Mouse (Mus musculus) v-Abl transformed pro-B cells (cell line): ENCODE measurements at regions not wholly inside any gene's neighbourhood (a gene's known extent, or its start where the extent isn't known, plus 50 kb on each side); places are given as distances from the start of the nearest gene placed in this dataset.
"Not testable (repeated sequence)": the region's sequence is repeated elsewhere in the genome, so short reads cannot be mapped to it uniquely, and the experiment has no call there.

Experiments
- in situ Hi-C, 2 experiments: fragments of 400-800 bp; cut with MboI; formaldehyde crosslinking; loops; one replicate each; pipeline ENCODE4 v1.15.1; 2025; ENCODE audit not compliant: unreplicated experiment in 2 of 2

DNA sequence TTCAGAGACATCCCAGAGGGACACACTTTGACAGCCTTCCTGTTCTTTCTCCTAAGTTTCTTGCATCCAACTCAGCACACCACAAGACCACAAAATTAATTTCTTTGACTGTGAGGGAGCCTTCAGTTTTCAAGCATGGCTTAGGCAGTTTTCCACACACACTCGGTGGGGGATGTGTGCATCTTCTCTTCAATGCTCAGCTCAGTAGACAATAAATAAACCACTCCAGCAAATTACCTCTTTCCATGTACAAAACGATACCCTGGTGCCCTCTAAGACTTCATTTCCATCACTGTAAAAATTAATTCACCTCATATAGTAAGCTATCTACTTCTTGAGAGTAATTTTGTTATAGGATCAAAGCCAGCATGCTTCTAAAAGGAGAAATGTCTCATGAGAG, 184.6 kb downstream of the Samd5 start:
- in situ Hi-C loops = no loop called here

DNA sequence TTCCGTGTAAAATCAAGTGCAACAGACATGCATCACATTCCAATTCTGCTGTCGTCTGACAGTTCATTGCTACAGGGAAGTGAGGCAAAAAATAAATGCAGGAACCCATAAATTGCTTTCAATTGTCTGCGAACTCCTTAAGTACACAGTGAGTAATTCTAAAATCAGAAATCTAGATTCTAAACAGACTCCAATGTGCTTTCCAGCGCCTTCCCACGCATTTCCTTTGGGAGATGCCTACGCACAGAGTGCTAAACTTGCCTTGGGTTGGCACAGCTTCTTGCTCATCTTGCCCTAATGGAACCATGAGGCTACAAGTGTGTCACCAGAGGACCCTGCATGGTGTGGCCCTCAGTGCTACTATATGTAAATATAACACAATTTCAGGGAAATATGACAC, 212.6 kb downstream of the Samd5 start:
- in situ Hi-C loops = no loop called here

DNA sequence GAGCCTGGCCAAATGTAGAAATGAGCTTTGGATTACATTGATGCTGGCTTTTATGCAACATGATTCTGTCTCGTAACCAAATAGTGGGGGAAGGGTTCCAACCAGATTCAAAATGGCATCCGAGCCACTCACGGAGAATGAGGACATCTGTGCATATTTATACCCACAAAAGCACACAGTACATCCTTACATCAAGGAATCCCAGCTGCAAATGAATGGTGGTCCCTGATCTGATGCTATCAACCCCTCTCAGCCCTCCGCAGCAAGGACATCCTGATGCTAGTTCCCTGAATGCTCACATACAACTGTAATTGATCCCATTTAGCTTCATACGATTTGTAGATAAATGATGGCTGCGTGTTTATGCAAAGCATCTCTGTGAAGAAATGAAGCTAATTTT, 215.9 kb downstream of the Samd5 start:
- in situ Hi-C loops = no loop called here

DNA sequence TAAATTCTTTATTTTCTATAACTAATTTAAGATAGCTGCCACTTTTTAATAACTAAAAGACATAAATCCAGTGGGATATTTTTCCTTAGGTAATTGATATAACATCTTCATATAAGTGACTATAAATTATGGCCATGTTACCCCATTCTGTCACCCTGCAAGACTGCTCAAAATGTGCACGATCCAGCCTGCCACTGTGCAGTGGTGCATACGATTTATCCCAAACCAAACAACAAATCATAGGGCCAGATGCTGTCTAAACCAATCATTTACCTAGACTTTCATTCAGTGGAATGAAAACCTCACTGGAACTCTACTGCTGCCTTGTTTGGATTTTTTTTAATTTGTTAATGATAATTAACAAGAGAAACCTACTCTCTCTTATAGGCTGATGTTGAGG, 216.5 kb downstream of the Samd5 start:
- in situ Hi-C loops = no loop called here

DNA sequence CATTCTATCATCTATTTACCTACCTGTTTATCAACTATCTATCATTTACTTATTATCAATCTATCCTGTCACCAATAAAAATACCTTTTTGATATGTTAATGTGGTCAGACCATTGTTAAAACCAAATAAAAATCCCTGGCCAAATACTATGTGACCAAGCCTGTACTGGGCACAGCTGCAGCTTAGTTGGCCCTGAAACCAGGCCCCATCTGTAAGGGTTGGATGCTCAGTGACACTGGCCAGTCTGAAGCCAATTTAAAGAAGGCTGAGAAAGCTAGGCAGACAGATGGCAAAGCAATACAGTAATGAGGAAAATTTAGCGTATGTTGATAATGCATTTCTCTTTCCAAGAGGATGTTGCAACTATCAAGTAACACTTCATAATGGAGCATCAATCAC, 217.8 kb downstream of the Samd5 start:
- in situ Hi-C loops = no loop called here

DNA sequence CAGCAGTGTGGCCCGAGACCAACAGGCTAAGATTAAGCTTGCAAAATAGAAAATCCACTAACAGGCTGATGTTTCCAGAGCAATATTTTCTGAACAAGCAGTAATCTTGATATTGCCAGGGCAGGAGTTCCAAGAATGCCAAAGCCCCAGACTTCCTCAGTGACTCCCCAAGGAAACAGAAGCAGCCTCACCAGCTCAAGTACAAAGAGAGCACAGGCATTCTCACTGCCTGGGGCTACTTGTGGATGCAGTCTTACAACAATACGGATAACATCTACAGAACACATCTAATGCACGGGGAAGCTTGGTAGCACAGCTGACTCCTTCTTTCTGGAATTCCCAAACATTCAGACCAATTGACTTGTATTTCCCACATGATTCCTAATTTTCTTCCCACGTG, 235.9 kb downstream of the Samd5 start:
- in situ Hi-C loops = no loop called here

DNA sequence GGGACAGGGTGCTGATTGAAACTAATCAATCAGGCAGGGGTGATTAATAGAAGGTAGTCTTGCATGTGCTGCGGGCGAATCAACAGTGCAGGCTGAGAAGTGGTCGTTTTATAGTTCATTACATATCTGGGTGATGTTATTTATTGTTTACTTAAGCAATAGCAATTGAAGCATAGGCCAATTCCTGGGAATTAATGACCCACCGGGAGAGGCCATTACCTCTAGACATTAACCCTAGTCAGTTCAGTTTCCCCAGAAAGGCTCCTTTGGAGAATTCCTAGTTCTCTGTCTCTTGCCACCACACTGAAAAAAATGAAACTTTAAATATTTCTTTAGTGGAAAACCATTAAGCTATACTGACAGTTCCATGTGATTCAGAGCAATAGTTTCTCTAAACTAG, 236.6 kb downstream of the Samd5 start:
- in situ Hi-C loops = no loop called here

DNA sequence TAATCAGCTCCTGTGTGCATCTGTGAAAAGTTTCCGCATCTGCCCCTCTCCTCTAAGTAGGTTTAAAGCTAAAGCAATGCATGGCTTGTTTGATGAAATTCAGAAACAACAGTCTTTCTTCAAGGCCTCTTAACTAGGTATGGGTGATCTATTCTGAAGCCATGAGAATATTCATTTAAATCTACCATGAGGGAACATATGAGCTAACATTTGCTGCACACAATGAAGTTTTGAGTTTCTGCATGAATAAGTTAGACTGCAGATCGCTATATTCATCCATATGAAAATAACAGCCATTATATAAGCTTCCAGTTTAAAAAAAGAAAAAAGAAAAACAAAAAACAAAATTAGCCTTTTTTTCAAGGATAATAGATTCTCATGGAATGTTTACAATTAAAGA, 245.9 kb downstream of the Samd5 start:
- in situ Hi-C loops = no loop called here

DNA sequence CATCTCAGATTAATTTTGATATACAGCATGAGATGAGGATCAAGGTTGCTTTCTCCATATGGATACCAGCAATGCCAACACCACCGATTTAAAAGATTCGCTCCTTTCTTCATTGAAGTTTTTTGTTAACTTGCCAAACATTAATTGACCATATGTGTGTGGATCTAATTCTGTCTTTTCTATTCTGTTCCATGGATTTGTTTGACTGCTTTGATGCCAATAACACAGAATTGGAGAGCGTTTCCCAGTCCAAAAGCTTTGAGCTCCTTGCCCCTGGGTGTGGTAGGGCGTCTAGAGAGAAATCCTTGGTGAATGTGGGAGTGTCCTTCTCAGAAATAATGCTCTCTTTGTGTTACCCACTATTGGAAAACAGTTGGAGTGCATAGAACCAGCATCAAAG, 254.3 kb downstream of the Samd5 start:
- in situ Hi-C loops = no loop called here

DNA sequence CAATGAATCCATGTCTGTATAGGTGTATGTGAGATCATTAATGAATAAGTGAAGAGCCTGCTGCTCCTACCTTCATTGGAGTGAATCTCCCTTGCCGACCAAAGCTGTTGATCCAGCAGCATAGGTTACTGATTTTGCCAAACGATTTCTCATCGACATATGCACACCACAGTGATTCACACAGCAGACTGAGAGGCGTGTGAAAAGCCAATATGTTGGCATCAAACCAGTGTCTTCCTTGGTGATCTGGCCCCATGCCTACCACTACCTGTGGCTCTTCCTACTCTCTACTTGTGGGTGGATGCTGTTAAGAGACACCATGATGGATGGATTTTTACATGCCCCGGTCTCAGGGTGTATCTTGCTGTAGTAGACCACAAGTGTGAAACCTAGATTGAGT, 258.3 kb downstream of the Samd5 start:
- in situ Hi-C loops = no loop called here

DNA sequence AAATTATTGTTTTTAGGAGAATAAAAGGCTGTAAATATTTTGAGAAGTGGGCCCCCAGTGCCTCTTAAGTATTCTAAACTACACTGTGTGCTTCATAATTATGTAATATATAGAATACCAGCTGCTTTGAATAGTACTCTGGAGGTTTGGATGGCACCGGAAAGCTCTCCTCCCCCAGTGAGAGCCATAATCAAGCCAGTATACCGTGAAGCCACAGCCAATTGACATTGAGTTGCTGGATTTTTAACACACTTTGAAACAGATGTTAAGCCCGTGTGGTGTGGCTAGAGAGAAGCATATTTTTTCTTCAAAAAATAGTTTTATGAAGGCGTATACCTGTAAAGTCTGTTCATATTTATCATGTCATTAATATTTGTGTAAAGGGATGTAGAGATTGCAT, 268.9 kb downstream of the Samd5 start:
- in situ Hi-C loops = no loop called here

DNA sequence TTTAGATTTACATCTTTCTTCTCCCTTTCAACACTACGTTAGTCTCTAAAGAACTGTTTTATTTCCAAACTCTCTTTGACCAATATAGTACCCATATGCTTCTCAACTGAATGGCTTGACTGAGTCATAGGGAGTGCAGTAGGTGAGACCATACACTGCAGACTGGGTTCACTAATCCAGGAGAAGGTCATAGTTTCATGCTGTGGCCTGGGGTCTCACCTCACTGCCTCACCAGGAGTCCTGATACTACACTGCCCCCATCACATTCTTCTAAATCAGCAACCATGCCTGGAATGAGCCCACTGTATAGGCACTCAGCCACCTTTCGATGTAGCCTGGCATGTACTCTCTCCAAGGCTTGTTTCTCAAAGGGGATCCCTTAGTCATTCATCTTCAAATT, 269.6 kb downstream of the Samd5 start:
- in situ Hi-C loops = no loop called here

DNA sequence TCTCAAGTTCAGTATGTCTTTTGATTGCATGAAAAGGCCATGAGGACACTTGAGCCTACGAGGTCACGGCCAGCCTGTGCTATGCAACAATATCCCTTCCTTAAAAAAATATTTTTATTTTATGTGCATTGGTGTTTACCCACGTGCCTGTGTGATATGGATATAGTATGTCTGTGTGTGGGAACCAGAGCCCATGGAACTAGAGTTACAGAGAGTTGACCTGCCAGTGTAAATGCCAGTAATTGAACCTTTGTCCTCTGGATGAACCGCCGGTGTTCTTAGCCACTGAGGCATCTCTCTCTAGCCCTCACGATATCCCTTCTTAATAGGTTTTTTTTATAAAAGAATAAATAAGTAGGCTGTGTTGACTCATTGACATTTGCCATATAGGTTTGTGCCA, 270.0 kb downstream of the Samd5 start:
- in situ Hi-C loops = no loop called here

DNA sequence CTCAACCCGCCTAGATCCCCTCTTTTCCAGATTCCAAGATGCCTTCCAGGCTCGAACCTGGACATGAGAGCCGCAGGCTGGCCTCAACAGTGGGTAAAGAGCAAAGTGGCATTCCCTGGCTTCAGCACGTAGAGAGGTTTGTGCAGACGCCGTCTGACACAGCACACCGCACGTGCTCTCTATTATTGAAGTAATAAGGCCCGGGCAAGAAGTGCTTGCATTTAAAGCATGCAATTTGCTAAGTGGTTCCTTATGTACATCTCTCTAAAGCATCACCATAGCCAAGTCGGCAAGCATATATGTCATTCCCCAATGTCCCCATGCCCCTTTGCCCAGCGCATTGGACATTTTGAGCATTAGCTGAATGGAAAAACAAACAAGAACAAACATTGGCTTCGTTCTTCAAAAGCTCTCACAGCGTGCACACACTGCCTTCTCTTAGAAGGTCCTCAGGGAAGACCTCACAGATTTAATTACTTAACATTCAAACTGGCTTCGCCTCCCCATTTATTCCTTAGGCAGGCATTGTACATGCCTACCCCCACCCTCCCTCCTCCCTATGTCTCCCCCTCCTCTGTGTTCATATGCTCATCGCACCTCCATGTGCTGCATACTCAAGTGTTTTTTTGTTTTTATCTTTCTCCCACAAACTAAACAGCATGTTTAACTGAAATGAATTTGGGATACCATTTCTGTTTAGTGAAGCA, 273.9 kb downstream of the Samd5 start:
- in situ Hi-C loops = no loop called here

DNA sequence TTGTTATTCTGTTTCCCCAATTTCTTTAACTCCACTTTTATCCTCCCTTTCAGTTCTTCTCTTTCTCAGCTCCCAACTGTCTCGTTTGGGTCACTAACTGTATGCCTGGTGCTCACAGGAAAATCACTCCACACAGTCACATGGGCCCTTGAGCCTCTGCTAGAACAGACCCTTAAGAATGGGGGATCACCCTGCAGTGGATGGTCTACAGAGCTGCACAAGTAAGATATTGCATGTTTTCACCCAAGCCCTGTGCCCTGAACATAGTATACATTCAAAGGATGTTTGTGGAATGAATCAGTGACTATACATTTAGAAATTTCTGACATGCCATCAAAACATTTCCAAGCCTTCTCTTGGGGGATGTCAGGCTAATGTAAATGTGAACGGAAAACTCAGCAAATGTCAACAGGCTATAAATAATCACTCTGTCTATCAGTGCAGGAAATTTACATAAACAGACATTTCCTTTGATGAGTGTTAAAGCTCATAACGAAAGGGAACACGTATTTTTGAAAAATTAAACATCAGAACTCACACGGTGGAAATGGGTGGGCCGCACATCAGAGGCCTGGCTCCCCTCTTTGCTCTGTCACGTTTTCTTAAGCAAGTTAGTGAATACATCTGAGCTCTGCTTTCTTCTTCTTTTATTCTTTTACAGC, 297.4 kb downstream of the Samd5 start:
- in situ Hi-C loops = no loop called here

DNA sequence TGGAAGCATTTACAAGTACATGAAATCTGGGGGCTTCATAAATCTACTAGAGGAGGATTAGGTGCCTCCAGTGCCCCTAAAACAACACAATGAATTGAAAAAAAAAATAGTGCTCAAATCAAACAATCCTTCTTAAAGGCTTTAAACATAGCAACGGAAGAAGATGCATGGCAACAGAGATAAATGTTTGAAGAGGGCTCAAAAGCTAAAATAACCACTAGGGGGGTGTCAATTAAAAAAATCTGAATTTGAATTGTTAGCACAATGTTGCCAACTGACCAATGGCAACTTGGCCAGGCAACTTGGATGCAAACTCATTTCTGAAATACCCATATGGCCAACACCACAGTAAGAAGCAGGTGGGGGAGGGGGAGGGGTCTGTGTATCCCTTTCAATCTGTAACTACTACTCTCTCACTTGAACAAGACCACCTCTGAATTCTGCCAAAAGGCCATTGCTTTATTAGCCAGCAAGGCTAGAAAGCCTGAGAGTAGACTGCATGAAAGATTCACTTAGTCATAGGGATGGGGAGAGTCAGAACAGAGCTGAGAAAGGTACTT, 312.6 kb downstream of the Samd5 start:
- in situ Hi-C loops = no loop called here

DNA sequence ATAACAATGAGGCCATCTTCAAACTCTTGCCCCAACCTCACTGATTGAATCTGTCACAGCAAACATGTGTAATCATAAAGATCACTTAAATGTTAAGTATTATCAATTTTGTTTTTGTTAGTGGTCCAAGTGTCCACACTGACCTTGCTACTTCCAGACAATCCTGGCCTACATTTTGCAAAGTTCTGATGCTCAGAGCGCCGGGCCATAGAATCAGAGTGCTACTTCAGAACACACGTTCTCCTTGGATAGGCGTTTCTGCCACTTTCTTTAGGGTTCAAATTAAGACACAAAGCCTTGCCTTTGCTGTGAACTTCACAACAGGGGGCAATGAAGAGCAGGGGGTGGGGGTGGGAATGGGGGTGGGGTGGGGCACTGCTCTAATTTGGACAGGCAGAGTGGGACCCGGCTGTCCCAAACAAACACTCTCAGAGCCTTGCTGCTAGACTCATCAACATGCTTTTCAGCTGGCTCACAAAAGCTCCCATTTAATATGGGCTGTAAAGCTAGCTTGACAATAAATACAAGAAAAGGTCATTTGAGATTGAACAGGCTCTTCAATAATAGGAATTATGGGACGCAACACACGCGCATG, 336.7 kb downstream of the Samd5 start:
- in situ Hi-C loops = no loop called here

DNA sequence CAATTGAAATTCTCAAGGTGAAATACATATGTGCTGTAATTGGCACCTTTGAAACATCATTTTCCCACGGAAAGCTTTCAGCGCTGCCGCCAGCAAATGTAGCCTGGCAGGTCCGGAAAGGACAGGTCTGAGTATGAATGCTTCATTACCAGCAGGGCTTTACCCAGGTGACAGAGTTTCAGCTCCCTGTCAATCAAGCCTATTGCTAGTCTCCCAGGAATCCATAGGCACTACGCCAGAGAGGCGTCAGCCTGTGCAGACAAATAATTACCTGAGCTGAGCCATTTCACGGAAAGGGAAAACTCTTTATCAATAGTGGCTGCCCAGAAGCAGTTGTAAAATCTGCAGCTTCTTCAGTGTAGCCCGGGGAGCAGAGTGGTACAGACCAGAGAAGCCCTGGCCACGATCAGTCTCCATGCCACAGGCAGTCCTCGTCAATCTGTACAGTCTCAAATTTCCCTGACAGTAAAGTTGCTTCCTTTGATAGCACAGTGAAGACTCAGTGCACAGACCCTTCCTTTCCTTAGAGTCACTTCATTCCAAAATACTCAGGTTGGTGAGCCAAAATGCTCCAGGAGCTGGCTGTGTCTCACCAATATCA, 340.7 kb downstream of the Samd5 start:
- in situ Hi-C loops = no loop called here

DNA sequence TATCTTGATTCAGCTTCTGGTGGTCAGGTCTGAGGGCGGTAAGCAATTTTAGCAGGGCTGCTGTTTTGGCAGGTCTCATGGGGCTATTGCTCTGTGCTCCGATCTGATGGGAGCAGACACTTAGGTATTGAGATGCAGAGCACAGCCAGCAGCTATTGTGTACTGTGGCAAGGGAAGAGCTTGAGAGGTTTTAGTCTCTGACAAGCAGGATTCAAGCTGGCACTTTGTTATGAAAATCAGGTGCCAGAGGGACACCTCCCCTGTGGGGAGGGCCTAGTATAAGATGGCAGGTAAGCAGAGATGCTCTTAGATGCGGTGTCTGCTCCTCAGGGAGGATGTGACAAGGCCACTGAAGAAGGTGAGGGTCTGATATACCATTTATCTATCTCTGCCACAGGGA, 343.3 kb downstream of the Samd5 start:
- in situ Hi-C loops = no loop called here

DNA sequence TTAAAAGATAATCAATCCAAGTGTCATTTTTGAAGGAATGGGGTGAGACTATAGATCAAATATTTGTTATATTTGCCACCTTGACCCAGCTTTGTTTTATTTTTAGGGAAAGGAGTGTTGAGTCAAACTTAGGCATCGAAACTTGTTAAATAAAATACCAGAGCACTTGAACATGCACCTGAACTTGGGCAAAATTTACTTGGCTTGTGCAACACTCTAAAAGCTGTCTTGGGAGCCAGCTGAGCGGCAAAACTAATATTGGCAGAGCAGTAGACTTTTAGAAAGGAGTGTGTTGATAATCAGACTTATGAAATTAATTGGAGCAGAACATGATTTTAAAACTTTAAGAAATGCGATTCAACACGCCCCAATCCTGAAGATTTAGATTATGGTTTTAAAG, 346.7 kb downstream of the Samd5 start:
- in situ Hi-C loops = no loop called here

DNA sequence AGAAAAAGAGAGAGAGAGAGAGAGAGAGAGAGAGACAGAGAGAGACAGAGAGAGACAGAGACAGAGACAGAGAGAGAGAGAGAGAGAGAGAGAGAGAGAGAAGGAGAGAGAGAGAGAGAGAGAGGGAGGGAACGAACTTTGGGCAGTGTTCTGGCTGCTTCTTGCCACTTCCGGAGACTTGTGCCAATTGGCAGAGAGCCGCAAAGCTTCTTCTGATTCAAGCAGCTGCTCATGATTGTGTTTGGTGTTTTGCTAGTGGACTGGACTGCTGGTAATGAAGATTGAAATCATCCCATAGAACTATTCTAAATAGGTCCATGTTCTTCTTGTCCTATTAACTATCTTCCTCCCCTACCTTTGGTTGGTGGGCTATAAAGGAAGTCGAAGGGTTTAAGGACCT, 347.1 kb downstream of the Samd5 start:
- in situ Hi-C loops = not testable (repeated sequence)

DNA sequence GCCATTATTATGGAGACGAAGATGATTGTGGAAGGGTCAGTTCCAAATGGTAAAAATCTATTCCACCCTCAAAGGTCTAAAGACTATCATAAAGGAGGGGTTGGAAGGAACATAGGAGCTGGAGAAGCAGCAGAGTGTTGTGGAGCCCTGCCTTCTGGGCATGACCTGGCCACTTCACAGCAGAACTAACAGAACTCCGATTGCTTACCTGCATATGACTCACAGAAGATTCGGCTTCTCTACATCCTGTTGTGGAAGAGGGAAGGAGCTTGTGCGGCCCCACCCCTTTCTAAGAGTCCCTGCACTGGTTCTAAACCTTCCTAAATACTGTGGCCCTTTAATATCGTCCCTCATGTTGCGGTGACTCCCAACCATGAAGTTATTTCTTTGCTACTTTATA, 362.7 kb downstream of the Samd5 start:
- in situ Hi-C loops = no loop called here
